Mouse (Mus musculus) G1E (cell line): ENCODE data around the gene Prkrip1. TPM values are rescaled to one million over a fixed set of nuclear protein-coding genes. Genes with fewer than 3 reads are reported as not detected.
A peak's percentile ranks its signal among the peaks of the same experiment; 100 is the strongest.

Experiments
- ATAC-seq: 2 replicates; pipeline ENCODE4 v1.8.0; 2016; ENCODE audit warnings: mild to moderate bottlenecking; ENCODE audit not compliant: insufficient number of reproducible peaks, poor library complexity, low FRiP score, severe bottlenecking; ENCODE audit errors: extremely low read depth
- DNase-seq: peaks from one replicate; pipeline ENCODE4 v3.0.0; 2012; ENCODE audit warnings: low spot score
- H3K27me3 ChIP-seq: 2 replicates; pipeline ENCODE4 v1.6.1; 2012; ENCODE audit warnings: mild to moderate bottlenecking, low read length, inconsistent platforms; ENCODE audit not compliant: insufficient read depth
- H3K36me3 ChIP-seq: replicated peaks from 2 replicates; pipeline ENCODE3; 2012; ENCODE audit warnings: mild to moderate bottlenecking, inconsistent platforms
- H3K4me1 ChIP-seq: 2 replicates; pipeline ENCODE4 v1.6.1; 2012; ENCODE audit warnings: low read depth, low read length, inconsistent platforms, mixed read lengths; ENCODE audit not compliant: insufficient read depth
- H3K4me3 ChIP-seq: 2 replicates; pipeline ENCODE4 v1.5.1; 2012; ENCODE audit warnings: low read depth, mild to moderate bottlenecking, inconsistent platforms, low read length, moderate library complexity, mixed read lengths
- H3K9me3 ChIP-seq: replicated peaks from 2 replicates; pipeline ENCODE4 v1.6.1; 2012; ENCODE audit warnings: inconsistent platforms
- CTCF ChIP-seq: IDR thresholded peaks from 2 replicates; pipeline ENCODE4 v1.5.1; 2012; ENCODE audit warnings: low read depth, low read length, inconsistent platforms, mixed read lengths
- GATA1 ChIP-seq: IDR thresholded peaks from 2 replicates; pipeline ENCODE4 v1.6.1; 2012; ENCODE audit warnings: borderline replicate concordance, low read length, inconsistent platforms, mixed read lengths
- GATA2 ChIP-seq: IDR thresholded peaks from 2 replicates; pipeline ENCODE4 v1.6.1; 2012; ENCODE audit warnings: low read depth, low read length, inconsistent platforms, borderline replicate concordance
- POLR2AphosphoS5 ChIP-seq: IDR thresholded peaks from 2 replicates; pipeline ENCODE4 v1.6.1; 2012; ENCODE audit warnings: low read depth, low read length, inconsistent platforms; ENCODE audit not compliant: insufficient replicate concordance
- TAL1 ChIP-seq: conservative IDR thresholded peaks from 2 replicates; pipeline ENCODE4 v1.6.1; 2012; ENCODE audit warnings: low read depth, low read length, inconsistent platforms, mixed read lengths
- polyA plus RNA-seq: library from polyadenylated mRNA; stranded (reverse); fragments of >175 nt; gene quantifications from 2 replicates; pipeline ENCODE4 v1.2.3, GENCODE M21; 2012
- total RNA-seq, 2 experiments: library from RNA; stranded (forward) in 1 of 2; stranded (reverse) in 1 of 2; fragments of 200-1000 nt in 1 of 2; fragments of >200 nt in 1 of 2; fragmentation: Nextera tagmentation in 1 of 2; gene quantifications; 2 replicates each; pipeline ENCODE4 v1.2.3; 2014 to 2017

Gene Prkrip1
- total and polyA plus RNA-seq, 3 experiments, result 12.8 to 55.5 (median 52.3) TPM

- no peaks in the 10 kb centered on the region for H3K27me3 ChIP-seq
- no peak for DNase-seq
- no peaks in the 10 kb centered on the region for H3K9me3 ChIP-seq
- peaks cover 47% of the 10 kb centered on the region for H3K4me1 ChIP-seq
- H3K36me3 ChIP-seq, result peaks cover 93% of the 10 kb centered on the region
- TF ChIP-seq GATA2, result no peak
- peak; percentile 64 for TF ChIP-seq CTCF
- H3K4me3 ChIP-seq, result no peak overlapping the region
- no peak for ATAC-seq
These were observed 12.0 kb downstream of the Prkrip1 start for GRCm38 (mm10) chr5:136186723-136187122.

GRCm38 (mm10) chr5:136183766-136184165 is 15.0 kb downstream of the Prkrip1 start:
- no peaks in the 10 kb centered on the region for H3K27me3 ChIP-seq
- peaks cover 94% of the 10 kb centered on the region for H3K36me3 ChIP-seq
- TF ChIP-seq POLR2AphosphoS5 (no peak), GATA1 (no peak), TAL1 (no peak), GATA2 (no peak), CTCF (no peak)
- peaks cover 69% of the 10 kb centered on the region for H3K4me1 ChIP-seq
- no peak for ATAC-seq
- no peaks in the 10 kb centered on the region for H3K9me3 ChIP-seq
- peak overlapping the region; percentile 5; the same call in 1 of the 2 replicates for H3K4me3 ChIP-seq
- DNase-seq, result no peak

GRCm38 (mm10) chr5:136182830-136183229 is 15.9 kb downstream of the Prkrip1 start:
- Histone ChIP-seq H3K36me3 (peaks cover 94% of the 10 kb centered on the region), H3K4me3 (no peak overlapping the region; the same call in 1 of the 2 replicates), H3K27me3 (no peaks in the 10 kb centered on the region), H3K4me1 (peaks cover 69% of the 10 kb centered on the region), H3K9me3 (no peaks in the 10 kb centered on the region)
- peak; percentile 60 for DNase-seq
- peak; percentile 72 for ATAC-seq
- TF ChIP-seq TAL1 (peak; percentile 90), CTCF (no peak)

DNA sequence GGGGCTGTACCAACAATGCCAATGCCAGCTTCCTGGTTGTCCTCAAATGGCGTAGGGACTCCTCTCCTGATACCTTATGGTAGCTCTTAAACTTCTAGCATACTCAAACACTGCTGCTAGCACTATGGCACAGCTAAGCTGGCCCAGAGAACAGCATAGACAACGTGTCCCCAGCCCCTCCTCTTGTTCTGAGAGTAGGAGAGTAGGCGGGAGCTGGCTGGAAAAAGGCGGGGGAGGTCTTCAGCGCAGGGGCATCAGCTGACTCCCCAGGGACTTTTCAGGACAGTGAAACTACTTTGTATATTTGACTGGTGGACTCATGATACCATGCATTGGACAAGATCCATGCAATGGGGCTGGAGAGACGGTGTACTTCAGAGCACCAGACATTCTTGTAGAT is 16.7 kb downstream of the Prkrip1 start:
- Histone ChIP-seq H3K4me3 (no peak overlapping the region; the same call in 1 of the 2 replicates), H3K4me1 (peaks cover 69% of the 10 kb centered on the region), H3K27me3 (no peaks in the 10 kb centered on the region), H3K36me3 (peaks cover 97% of the 10 kb centered on the region), H3K9me3 (no peaks in the 10 kb centered on the region)
- TF ChIP-seq TAL1 (no peak), GATA1 (no peak), CTCF (no peak), GATA2 (no peak), POLR2AphosphoS5 (no peak)
- DNase-seq, result peak; percentile 48
- ATAC-seq, result peak; percentile 15; the same call in 1 of the 2 replicates

- Histone ChIP-seq H3K4me1 (peaks cover 66% of the 10 kb centered on the region), H3K4me3 (no peak overlapping the region), H3K27me3 (no peaks in the 10 kb centered on the region), H3K9me3 (no peaks in the 10 kb centered on the region), H3K36me3 (peaks cover 92% of the 10 kb centered on the region)
- DNase-seq (no peak), ATAC-seq (no peak)
- no peak for TF ChIP-seq GATA2
- TF ChIP-seq POLR2AphosphoS5, result no peak
- TF ChIP-seq GATA1, result no peak
- TF ChIP-seq CTCF, result no peak
- TF ChIP-seq TAL1, result no peak
These were observed 17.6 kb downstream of the Prkrip1 start for GRCm38 (mm10) chr5:136181197-136181596.

DNA sequence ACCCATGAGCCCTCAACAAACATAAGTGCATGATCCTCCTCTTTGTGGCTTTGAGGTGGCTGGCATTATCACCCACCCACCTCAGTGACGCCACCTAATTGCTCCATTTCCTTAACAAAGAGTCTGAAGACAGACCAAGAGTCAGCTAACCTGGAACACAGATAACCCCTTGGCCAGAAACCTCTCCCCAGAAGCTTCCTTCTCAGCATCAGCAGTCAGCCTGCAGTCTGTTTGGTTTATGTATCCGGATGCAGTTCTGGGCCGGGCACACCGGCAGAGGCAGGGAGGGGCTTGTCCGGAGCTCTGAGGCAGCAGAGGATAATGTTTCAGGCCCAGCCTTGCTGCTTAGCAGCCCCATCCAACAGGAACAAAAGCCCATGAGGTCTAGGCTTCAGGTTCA is 19.2 kb downstream of the Prkrip1 start:
- H3K27me3 ChIP-seq, result no peaks in the 10 kb centered on the region
- peaks cover 59% of the 10 kb centered on the region for H3K4me1 ChIP-seq
- no peaks in the 10 kb centered on the region for H3K9me3 ChIP-seq
- DNase-seq, result no peak
- no peak overlapping the region for H3K4me3 ChIP-seq
- no peak for ATAC-seq
- H3K36me3 ChIP-seq, result peaks cover 79% of the 10 kb centered on the region
- TF ChIP-seq POLR2AphosphoS5 (no peak), CTCF (no peak), GATA2 (no peak), GATA1 (no peak), TAL1 (no peak)

- H3K27me3 ChIP-seq, result no peaks in the 10 kb centered on the region
- H3K4me3 ChIP-seq, result peak overlapping the region; percentile 20; the same call in 1 of the 2 replicates
- DNase-seq, result no peak
- H3K9me3 ChIP-seq, result no peaks in the 10 kb centered on the region
- peaks cover 34% of the 10 kb centered on the region for H3K36me3 ChIP-seq
- peaks cover 57% of the 10 kb centered on the region for H3K4me1 ChIP-seq
- ATAC-seq, result no peak
- TF ChIP-seq TAL1 (no peak), POLR2AphosphoS5 (no peak), GATA1 (no peak), CTCF (no peak), GATA2 (no peak)
These were observed 24.9 kb downstream of the Prkrip1 start for GRCm38 (mm10) chr5:136173606-136174463.
